Mouse (Mus musculus) thymus, adult 2 months (tissue): ENCODE results near the gene Wsb1. TPM values are rescaled to one million over a fixed set of nuclear protein-coding genes. Genes with fewer than 3 reads are reported as not detected.

Experiments used
- DNase-seq: peaks from one replicate; pipeline ENCODE4 v3.0.0; 2021
- H3K27ac ChIP-seq: fragments of 200-500 bp; 2 replicates; pipeline ENCODE4 v1.5.1; 2012; ENCODE audit warnings: low read length, control low read depth; ENCODE audit not compliant: control insufficient read depth, insufficient read depth
- H3K27me3 ChIP-seq: fragments of 200-500 bp; 2 replicates; pipeline ENCODE4 v1.6.1; 2012; ENCODE audit warnings: mild to moderate bottlenecking, low read length, moderate library complexity, mixed read lengths; ENCODE audit not compliant: control insufficient read depth, insufficient read depth
- H3K36me3 ChIP-seq: fragments of 200-500 bp; 2 replicates; pipeline ENCODE4 v1.6.1; 2012; ENCODE audit warnings: mild to moderate bottlenecking, low read length, moderate library complexity; ENCODE audit not compliant: control insufficient read depth, insufficient read depth
- H3K4me1 ChIP-seq: fragments of 200-500 bp; replicated peaks from 2 replicates; pipeline ENCODE4 v1.6.1; 2012; ENCODE audit warnings: low read length; ENCODE audit not compliant: control insufficient read depth, insufficient read depth
- H3K4me3 ChIP-seq: fragments of 200-500 bp; 2 replicates; pipeline ENCODE4 v1.5.1; 2012; ENCODE audit warnings: mild to moderate bottlenecking, low read length, control low read depth, moderate library complexity; ENCODE audit not compliant: control insufficient read depth, insufficient read depth
- CTCF ChIP-seq: fragments of 200-500 bp; IDR thresholded peaks from 2 replicates; pipeline ENCODE4 v1.5.1; 2012; ENCODE audit warnings: mild to moderate bottlenecking, control low read depth, low read length, moderate library complexity, borderline replicate concordance; ENCODE audit not compliant: control insufficient read depth, poor library complexity, insufficient read depth; ENCODE audit errors: extremely low read depth
- POLR2A ChIP-seq: fragments of 200-500 bp; IDR thresholded peaks from 2 replicates; pipeline ENCODE4 v1.6.1; 2012; ENCODE audit warnings: mild to moderate bottlenecking, low read length, control low read depth, moderate library complexity; ENCODE audit not compliant: control insufficient read depth, poor library complexity, insufficient read depth; ENCODE audit errors: extremely low read depth
- WGBS: fragments of 180-500 bp; shearing (Covaris S2); methylation state at CpG from one replicate; pipeline ENCODE4 v1.1.7; 2018; 5-methylcytosine and 5-hydroxymethylcytosine counted together
- polyA plus RNA-seq: library from polyadenylated mRNA; depleted of rRNA; stranded (reverse); fragments of >200 nt; gene quantifications from 2 replicates; pipeline ENCODE4 v1.2.3, GENCODE M21; 2012

Wsb1 gene
- polyA plus RNA-seq, 1 experiment = 87.5 TPM

GRCm38 (mm10) chr11:79218061-79218460 is 36.4 kb downstream of the Wsb1 start:
- Histone ChIP-seq H3K4me1 (0 out of 2 replicates have a peak, but pooled peaks cover 8% of the 10 kb centered on the region), H3K36me3 (no peaks in the 10 kb centered on the region), H3K27me3 (no peaks in the 10 kb centered on the region), H3K4me3 (no peak overlapping the region), H3K27ac (no peak overlapping the region)
- DNase-seq = no peak
- WGBS = 96% methylated on average over 1 of the region's 1 CpGs
- TF ChIP-seq CTCF = no peak
- TF ChIP-seq POLR2A = no peak

- no peaks in the 10 kb centered on the region for H3K36me3 ChIP-seq
- H3K27me3 ChIP-seq = no peaks in the 10 kb centered on the region
- H3K4me3 ChIP-seq = no peak overlapping the region
- no peak for TF ChIP-seq POLR2A
- TF ChIP-seq CTCF = no peak
- 96% methylated on average over 6 of the region's 6 CpGs for WGBS
- H3K27ac ChIP-seq = no peak overlapping the region
- DNase-seq = no peak
- H3K4me1 ChIP-seq = 0 out of 2 replicates have a peak, but pooled peaks cover 7% of the 10 kb centered on the region
Observed at GRCm38 (mm10) chr11:79217133-79217532, 37.3 kb downstream of the Wsb1 start.

GRCm38 (mm10) chr11:79215539-79215938 is 38.9 kb downstream of the Wsb1 start:
- Histone ChIP-seq H3K27me3 (no peaks in the 10 kb centered on the region), H3K27ac (no peak overlapping the region), H3K4me1 (0 out of 2 replicates have a peak, but pooled peaks cover 3% of the 10 kb centered on the region), H3K4me3 (no peak overlapping the region), H3K36me3 (no peaks in the 10 kb centered on the region)
- WGBS = 90% methylated on average over 2 of the region's 2 CpGs
- DNase-seq = no peak
- TF ChIP-seq CTCF (no peak), POLR2A (no peak)

- Histone ChIP-seq H3K36me3 (no peaks in the 10 kb centered on the region), H3K4me1 (0 out of 2 replicates have a peak, but pooled peaks cover 3% of the 10 kb centered on the region), H3K27me3 (no peaks in the 10 kb centered on the region), H3K4me3 (no peak overlapping the region), H3K27ac (no peak overlapping the region)
- TF ChIP-seq POLR2A = no peak
- peak; percentile 98 for TF ChIP-seq CTCF
- DNase-seq = peak; percentile 92
- 13% methylated on average over 14 of the region's 14 CpGs for WGBS
Observed at GRCm38 (mm10) chr11:79214015-79214418, 40.5 kb downstream of the Wsb1 start.

GRCm38 (mm10) chr11:79209882-79210471 is 44.5 kb downstream of the Wsb1 start:
- Histone ChIP-seq H3K4me1 (0 out of 2 replicates have a peak, but pooled peaks cover 3% of the 10 kb centered on the region), H3K27me3 (no peaks in the 10 kb centered on the region), H3K36me3 (no peaks in the 10 kb centered on the region), H3K4me3 (no peak overlapping the region), H3K27ac (no peak overlapping the region)
- DNase-seq = no peak
- TF ChIP-seq POLR2A (no peak), CTCF (no peak)
- 64% methylated on average over 5 of the region's 5 CpGs for WGBS

GRCm38 (mm10) chr11:79209113-79209512 is 45.4 kb downstream of the Wsb1 start:
- 86% methylated on average over 5 of the region's 5 CpGs for WGBS
- H3K27ac ChIP-seq = no peak overlapping the region
- H3K4me3 ChIP-seq = no peak overlapping the region
- TF ChIP-seq CTCF (no peak), POLR2A (no peak)
- 0 out of 2 replicates have a peak, but pooled peaks cover 1% of the 10 kb centered on the region for H3K4me1 ChIP-seq
- DNase-seq = no peak
- no peaks in the 10 kb centered on the region for H3K36me3 ChIP-seq
- H3K27me3 ChIP-seq = no peaks in the 10 kb centered on the region

- TF ChIP-seq POLR2A (no peak), CTCF (no peak)
- Histone ChIP-seq H3K36me3 (no peaks in the 10 kb centered on the region), H3K4me1 (no peaks in the 10 kb centered on the region), H3K27ac (no peak overlapping the region), H3K4me3 (no peak overlapping the region), H3K27me3 (no peaks in the 10 kb centered on the region)
- no peak for DNase-seq
- over 99% methylated on average over 4 of the region's 4 CpGs for whole genome bisulfite sequencing
Observed at GRCm38 (mm10) chr11:79208462-79208861, 46.0 kb downstream of the Wsb1 start.

- no peak for TF ChIP-seq CTCF
- no peak for TF ChIP-seq POLR2A
- H3K4me1 ChIP-seq = no peaks in the 10 kb centered on the region
- no peak overlapping the region for H3K27ac ChIP-seq
- H3K36me3 ChIP-seq = no peaks in the 10 kb centered on the region
- WGBS = 82% methylated on average over 10 of the region's 10 CpGs
- no peak overlapping the region for H3K4me3 ChIP-seq
- DNase-seq = no peak
- H3K27me3 ChIP-seq = no peaks in the 10 kb centered on the region
Observed at GRCm38 (mm10) chr11:79207691-79208090, 46.8 kb downstream of the Wsb1 start.
